Mouse (Mus musculus): ENCODE measurements around the gene Npw. TPM values are rescaled to one million over a fixed set of nuclear protein-coding genes. Genes with fewer than 3 reads are reported as not detected.
"Not testable (repeated sequence)": the region's sequence is repeated elsewhere in the genome, so short reads cannot be mapped to it uniquely, and the experiment has no call there.

The Npw gene
- polyA plus RNA-seq, 1 experiment from 2014 or later, result not detected

DNA sequence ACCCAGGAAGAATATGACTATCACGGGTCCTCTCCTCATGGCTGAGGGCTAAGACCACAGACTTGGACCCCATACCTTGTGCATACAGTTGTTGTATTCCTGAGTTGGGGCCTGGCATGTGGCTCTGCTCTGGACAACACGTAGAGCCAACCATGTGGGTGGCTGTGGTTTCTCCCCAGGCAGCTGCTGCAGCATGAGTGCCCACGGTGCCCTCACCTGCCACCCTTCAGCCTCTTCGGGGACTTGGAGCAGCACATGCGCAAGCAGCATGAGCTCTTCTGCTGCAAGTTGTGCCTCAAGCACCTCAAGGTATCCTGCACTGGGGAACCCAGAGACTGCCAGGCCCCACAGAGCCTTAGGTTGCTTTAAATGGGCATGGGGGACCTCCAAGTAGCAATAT, 18.6 kb upstream of the Npw start:
- ATAC-seq (replicated peaks; ENCODE audit: extremely low read depth, insufficient read depth, low FRiP score), result no peak
- Histone ChIP-seq H3K9me3 (replicated peaks; ENCODE audit: control insufficient read depth, low read length) (no peaks in the 10 kb centered on the region), H3K27ac (ENCODE audit: low read length) (no peak overlapping the region), H3K27me3 (ENCODE audit: control insufficient read depth, insufficient read depth, low read length) (no peaks in the 10 kb centered on the region), H3K4me2 (ENCODE audit: low read depth, low read length) (no peak overlapping the region), H3K36me3 (ENCODE audit: control insufficient read depth, insufficient read depth) (peaks cover 37% of the 10 kb centered on the region), H3K4me3 (ENCODE audit: low read length) (no peak overlapping the region), H3K9ac (ENCODE audit: low read length) (no peak overlapping the region), H3K4me1 (ENCODE audit: control insufficient read depth, insufficient read depth, low read length) (peaks cover 11% of the 10 kb centered on the region)
- 92% methylated on average over 5 of the region's 5 CpGs for WGBS

DNA sequence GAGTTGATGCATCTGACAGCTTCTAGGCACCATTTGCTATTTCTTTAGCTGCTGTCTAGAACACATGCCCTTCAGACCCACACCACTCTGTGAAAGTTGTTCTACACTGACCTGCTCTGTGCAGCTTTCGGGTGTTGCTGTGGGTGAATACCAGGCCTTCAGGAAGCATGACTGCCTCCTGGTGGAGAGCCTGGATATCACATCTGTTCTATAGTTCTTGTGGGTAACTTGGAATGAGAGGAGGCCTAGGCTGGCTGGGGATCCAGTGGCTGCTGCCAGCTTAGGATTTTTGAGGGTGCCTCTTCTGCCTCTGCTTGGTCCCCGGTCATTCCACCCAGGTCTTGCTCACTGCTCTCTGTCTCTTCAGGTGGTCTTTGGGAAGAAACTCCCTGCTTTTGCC, 17.9 kb upstream of the Npw start:
- Histone ChIP-seq H3K4me3 (ENCODE audit: low read length) (no peak overlapping the region), H3K27me3 (ENCODE audit: control insufficient read depth, insufficient read depth, low read length) (no peaks in the 10 kb centered on the region), H3K9ac (ENCODE audit: low read length) (no peak overlapping the region), H3K4me1 (ENCODE audit: control insufficient read depth, insufficient read depth, low read length) (peaks cover 18% of the 10 kb centered on the region), H3K4me2 (ENCODE audit: low read depth, low read length) (no peak overlapping the region), H3K9me3 (replicated peaks; ENCODE audit: control insufficient read depth, low read length) (no peaks in the 10 kb centered on the region), H3K36me3 (ENCODE audit: control insufficient read depth, insufficient read depth) (peaks cover 33% of the 10 kb centered on the region), H3K27ac (ENCODE audit: low read length) (no peak overlapping the region)
- no peak for ATAC-seq (replicated peaks; ENCODE audit: extremely low read depth, insufficient read depth, low FRiP score)
- WGBS, result 60% methylated on average over 2 of the region's 2 CpGs

DNA sequence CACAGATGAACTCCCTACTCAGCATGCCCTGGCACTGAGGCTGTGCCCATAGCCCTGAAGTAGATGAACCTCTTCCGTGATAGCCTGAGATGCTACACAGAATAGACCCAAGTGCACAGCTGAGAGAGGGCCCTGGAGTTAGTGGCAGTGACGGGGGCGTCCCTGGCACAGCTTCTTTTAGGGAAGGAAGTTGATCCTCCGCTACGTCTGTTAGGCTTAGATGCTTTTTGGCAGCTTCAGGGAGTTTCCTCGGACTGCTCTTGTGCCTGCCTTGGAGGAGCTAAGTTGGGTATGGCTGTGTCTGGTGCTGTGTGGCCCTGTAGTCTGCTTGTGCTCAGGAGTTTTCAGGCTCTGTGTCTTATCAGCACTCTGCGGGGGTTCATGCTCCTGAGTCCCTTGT, 16.0 kb upstream of the Npw start:
- H3K9ac ChIP-seq (ENCODE audit: low read length), result no peak overlapping the region
- H3K27me3 ChIP-seq (ENCODE audit: control insufficient read depth, insufficient read depth, low read length), result no peaks in the 10 kb centered on the region
- H3K9me3 ChIP-seq (replicated peaks; ENCODE audit: control insufficient read depth, low read length), result no peaks in the 10 kb centered on the region
- H3K4me1 ChIP-seq (ENCODE audit: control insufficient read depth, insufficient read depth, low read length), result peaks cover 28% of the 10 kb centered on the region
- ATAC-seq (replicated peaks; ENCODE audit: extremely low read depth, insufficient read depth, low FRiP score), result no peak
- H3K4me3 ChIP-seq (ENCODE audit: low read length), result no peak overlapping the region
- no peak overlapping the region for H3K27ac ChIP-seq (ENCODE audit: low read length)
- peaks cover 19% of the 10 kb centered on the region for H3K36me3 ChIP-seq (ENCODE audit: control insufficient read depth, insufficient read depth)
- H3K4me2 ChIP-seq (ENCODE audit: low read depth, low read length), result no peak overlapping the region
- 59% methylated on average over 7 of the region's 7 CpGs for WGBS

- Histone ChIP-seq H3K27ac (ENCODE audit: low read length) (peak overlapping the region; percentile 42; the same call in 1 of the 2 replicates), H3K27me3 (ENCODE audit: control insufficient read depth, insufficient read depth, low read length) (no peaks in the 10 kb centered on the region), H3K36me3 (ENCODE audit: control insufficient read depth, insufficient read depth) (peaks cover 3% of the 10 kb centered on the region; the same call in 1 of the 2 replicates), H3K4me3 (ENCODE audit: low read length) (no peak overlapping the region), H3K9me3 (replicated peaks; ENCODE audit: control insufficient read depth, low read length) (no peaks in the 10 kb centered on the region), H3K4me1 (ENCODE audit: control insufficient read depth, insufficient read depth, low read length) (peaks cover 33% of the 10 kb centered on the region), H3K9ac (ENCODE audit: low read length) (peak overlapping the region; percentile 97; the same call in 1 of the 2 replicates), H3K4me2 (ENCODE audit: low read depth, low read length) (peak overlapping the region; percentile 42)
- 24% methylated on average over 5 of the region's 5 CpGs for WGBS
- no peak for ATAC-seq (replicated peaks; ENCODE audit: extremely low read depth, insufficient read depth, low FRiP score)
These were observed 13.9 kb upstream of the Npw start for GRCm38 (mm10) chr17:24672141-24672540.

GRCm38 (mm10) chr17:24671346-24671745, 13.1 kb upstream of the Npw start:
- Histone ChIP-seq H3K4me3 (ENCODE audit: low read length) (no peak overlapping the region), H3K9me3 (replicated peaks; ENCODE audit: control insufficient read depth, low read length) (no peaks in the 10 kb centered on the region), H3K27ac (ENCODE audit: low read length) (no peak overlapping the region), H3K4me1 (ENCODE audit: control insufficient read depth, insufficient read depth, low read length) (peaks cover 33% of the 10 kb centered on the region), H3K9ac (ENCODE audit: low read length) (peak overlapping the region; percentile 97), H3K4me2 (ENCODE audit: low read depth, low read length) (peak overlapping the region; percentile 79; the same call in 1 of the 2 replicates), H3K36me3 (ENCODE audit: control insufficient read depth, insufficient read depth) (no peaks in the 10 kb centered on the region), H3K27me3 (ENCODE audit: control insufficient read depth, insufficient read depth, low read length) (no peaks in the 10 kb centered on the region)
- 58% methylated on average over 5 of the region's 5 CpGs for WGBS
- no peak for ATAC-seq (replicated peaks; ENCODE audit: extremely low read depth, insufficient read depth, low FRiP score)

- 8% methylated on average over 8 of the region's 8 CpGs for WGBS
- peaks cover 30% of the 10 kb centered on the region for H3K4me1 ChIP-seq (ENCODE audit: control insufficient read depth, insufficient read depth, low read length)
- no peaks in the 10 kb centered on the region for H3K36me3 ChIP-seq (ENCODE audit: control insufficient read depth, insufficient read depth)
- H3K27ac ChIP-seq (ENCODE audit: low read length), result peak overlapping the region; percentile 87
- peak overlapping the region; percentile 79 for H3K4me2 ChIP-seq (ENCODE audit: low read depth, low read length)
- H3K27me3 ChIP-seq (ENCODE audit: control insufficient read depth, insufficient read depth, low read length), result no peaks in the 10 kb centered on the region
- peak overlapping the region; percentile 91 for H3K4me3 ChIP-seq (ENCODE audit: low read length)
- peak overlapping the region; percentile 97 for H3K9ac ChIP-seq (ENCODE audit: low read length)
- no peaks in the 10 kb centered on the region for H3K9me3 ChIP-seq (replicated peaks; ENCODE audit: control insufficient read depth, low read length)
- no peak for ATAC-seq (replicated peaks; ENCODE audit: extremely low read depth, insufficient read depth, low FRiP score)
These were observed 12.1 kb upstream of the Npw start for GRCm38 (mm10) chr17:24670246-24670844.

- no peaks in the 10 kb centered on the region for H3K9me3 ChIP-seq (replicated peaks; ENCODE audit: control insufficient read depth, low read length)
- 0% methylated on average over 76 of the region's 80 CpGs for WGBS
- peak within 1 kb of the TSS; percentile 79 for H3K4me2 ChIP-seq (ENCODE audit: low read depth, low read length)
- H3K4me3 ChIP-seq (ENCODE audit: low read length), result peak within 1 kb of the TSS; percentile 91
- peak within 1 kb of the TSS; percentile 87 for H3K27ac ChIP-seq (ENCODE audit: low read length)
- no peaks in the 10 kb centered on the region for H3K27me3 ChIP-seq (ENCODE audit: control insufficient read depth, insufficient read depth, low read length)
- H3K9ac ChIP-seq (ENCODE audit: low read length), result peak within 1 kb of the TSS; percentile 97
- H3K4me1 ChIP-seq (ENCODE audit: control insufficient read depth, insufficient read depth, low read length), result peaks cover 30% of the 10 kb centered on the region
- peak; percentile 98 for ATAC-seq (replicated peaks; ENCODE audit: extremely low read depth, insufficient read depth, low FRiP score)
- no peaks in the 10 kb centered on the region for H3K36me3 ChIP-seq (ENCODE audit: control insufficient read depth, insufficient read depth)
These were observed 11.4 kb upstream of the Npw start, which contains the start of gene Zfp598 for GRCm38 (mm10) chr17:24669545-24670245. Zfp598 (plus strand) TSS chr17:24669687.

- Histone ChIP-seq H3K9ac (ENCODE audit: low read length) (peak overlapping the region; percentile 97), H3K4me1 (ENCODE audit: control insufficient read depth, insufficient read depth, low read length) (peaks cover 30% of the 10 kb centered on the region), H3K4me3 (ENCODE audit: low read length) (peak overlapping the region; percentile 91), H3K27ac (ENCODE audit: low read length) (peak overlapping the region; percentile 63), H3K4me2 (ENCODE audit: low read depth, low read length) (peak overlapping the region; percentile 69)
- WGBS, result 5% methylated on average over 15 of the region's 15 CpGs
- not testable (repeated sequence) for H3K27me3 ChIP-seq (ENCODE audit: control insufficient read depth, insufficient read depth, low read length); H3K36me3 ChIP-seq (ENCODE audit: control insufficient read depth, insufficient read depth); H3K9me3 ChIP-seq (replicated peaks; ENCODE audit: control insufficient read depth, low read length); ATAC-seq (replicated peaks; ENCODE audit: extremely low read depth, insufficient read depth, low FRiP score)
These were observed 10.9 kb upstream of the Npw start for GRCm38 (mm10) chr17:24669214-24669544.

DNA sequence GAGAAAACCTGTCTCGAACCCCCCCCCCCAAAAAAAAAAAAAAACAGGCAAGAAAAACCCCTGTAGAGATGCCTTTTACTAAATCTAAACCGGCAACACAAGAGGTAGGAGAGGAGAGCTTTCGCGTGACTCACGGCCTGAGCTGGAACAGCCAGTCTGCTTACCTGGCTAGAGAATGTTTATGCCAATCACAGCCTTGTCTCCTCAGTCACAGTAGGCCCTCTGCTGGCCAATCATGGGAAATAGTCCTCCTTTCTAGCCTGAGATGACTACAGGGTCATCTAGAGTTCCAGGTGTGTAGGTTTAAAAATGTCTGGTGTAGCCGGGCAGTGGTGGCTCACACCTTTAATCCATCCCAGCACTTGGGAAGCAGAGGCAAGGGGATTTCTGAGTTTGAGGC, 9.2 kb upstream of the Npw start:
- no peaks in the 10 kb centered on the region for H3K36me3 ChIP-seq (ENCODE audit: control insufficient read depth, insufficient read depth)
- H3K9me3 ChIP-seq (replicated peaks; ENCODE audit: control insufficient read depth, low read length), result no peaks in the 10 kb centered on the region
- H3K4me1 ChIP-seq (ENCODE audit: control insufficient read depth, insufficient read depth, low read length), result peaks cover 27% of the 10 kb centered on the region
- no peak overlapping the region for H3K27ac ChIP-seq (ENCODE audit: low read length)
- H3K4me3 ChIP-seq (ENCODE audit: low read length), result no peak overlapping the region
- no peak overlapping the region for H3K9ac ChIP-seq (ENCODE audit: low read length)
- no peak for ATAC-seq (replicated peaks; ENCODE audit: extremely low read depth, insufficient read depth, low FRiP score)
- no peak overlapping the region for H3K4me2 ChIP-seq (ENCODE audit: low read depth, low read length)
- WGBS, result 18% methylated on average over 6 of the region's 6 CpGs
- H3K27me3 ChIP-seq (ENCODE audit: control insufficient read depth, insufficient read depth, low read length), result no peaks in the 10 kb centered on the region
